Mouse (Mus musculus) ES-E14 (cell line): ENCODE measurements around the gene Unc5cl. TPM values are rescaled to one million over a fixed set of nuclear protein-coding genes. Genes with fewer than 3 reads are reported as not detected.

Experiments
- DNase-seq: peaks from one replicate; pipeline ENCODE4 v3.0.0-alpha.2; 2013; ENCODE audit warnings: low read depth, low spot score
- H3K27ac ChIP-seq: 2 replicates; pipeline ENCODE4 v1.5.1; 2012; ENCODE audit warnings: low read depth, mild to moderate bottlenecking, low read length, moderate library complexity, mixed read lengths; ENCODE audit not compliant: poor library complexity, insufficient read depth, severe bottlenecking
- H3K36me3 ChIP-seq: 2 replicates; pipeline ENCODE4 v1.6.1; 2012; ENCODE audit warnings: mild to moderate bottlenecking, low read length, moderate library complexity, mixed read lengths; ENCODE audit not compliant: control insufficient read depth, poor library complexity, insufficient read depth, severe bottlenecking
- H3K4me1 ChIP-seq, 2 experiments: fragments of 150-350 bp in 1 of 2; sonication (generic) in 1 of 2; 2 replicates each; pipeline ENCODE4 v1.6.1; 2012; ENCODE audit warnings: low read length in 2 of 2, mild to moderate bottlenecking in 1 of 2, mixed read lengths in 1 of 2; ENCODE audit not compliant: control insufficient read depth in 2 of 2, insufficient read depth in 2 of 2, poor library complexity in 1 of 2
- H3K4me3 ChIP-seq, 2 experiments: fragments of 150-350 bp in 1 of 2; sonication (generic) in 1 of 2; 2 replicates each; pipeline ENCODE4 v1.5.1; 2012; ENCODE audit warnings: low read length in 2 of 2, low read depth in 1 of 2, mild to moderate bottlenecking in 1 of 2, mixed read lengths in 1 of 2; ENCODE audit not compliant: insufficient read depth in 1 of 2, poor library complexity in 1 of 2, severe bottlenecking in 1 of 2
- H3K9ac ChIP-seq: 2 replicates; pipeline ENCODE4 v1.6.1; 2012; ENCODE audit warnings: low read depth, mild to moderate bottlenecking, low read length, mixed read lengths; ENCODE audit not compliant: poor library complexity, insufficient read depth, severe bottlenecking
- H3K9me3 ChIP-seq: fragments of 150-350 bp; sonication (generic); 2 replicates; pipeline ENCODE4 v1.6.1; 2012; ENCODE audit warnings: low read depth, mild to moderate bottlenecking, low read length; ENCODE audit not compliant: control insufficient read depth, insufficient read depth
- CHD2 ChIP-seq: IDR thresholded peaks from 2 replicates; pipeline ENCODE4 v1.6.1; 2014; ENCODE audit warnings: mild to moderate bottlenecking, low read depth, low read length, inconsistent platforms
- HCFC1 ChIP-seq: IDR thresholded peaks from 2 replicates; pipeline ENCODE4 v1.6.1; 2012; ENCODE audit warnings: low read length, inconsistent platforms, borderline replicate concordance; ENCODE audit not compliant: insufficient read depth
- MAFK ChIP-seq: IDR thresholded peaks from 2 replicates; pipeline ENCODE4 v1.6.1; 2014; ENCODE audit warnings: mild to moderate bottlenecking, low read depth, low read length, inconsistent platforms; ENCODE audit not compliant: insufficient read depth
- ZC3H11A ChIP-seq: IDR thresholded peaks from 2 replicates; pipeline ENCODE4 v1.6.1; 2012; ENCODE audit warnings: low read depth, mild to moderate bottlenecking, inconsistent platforms, low read length, borderline replicate concordance
- ZNF384 ChIP-seq: IDR thresholded peaks from 2 replicates; pipeline ENCODE4 v1.6.1; 2012; ENCODE audit warnings: low read depth, low read length, inconsistent platforms
- in situ Hi-C, 2 experiments: fragments of 600-800 bp; cut with MboI; formaldehyde crosslinking; loops; one replicate each; pipeline ENCODE4 v1.15.1; 2025; ENCODE audit warnings: low sequenced_read_pairs in 2 of 2, inconsistent platforms in 1 of 2; ENCODE audit not compliant: unreplicated experiment in 2 of 2
- total RNA-seq: library from RNA; depleted of rRNA; stranded (reverse); fragments of 300-350 nt; gene quantifications from 2 replicates; pipeline ENCODE4 v1.2.3, GENCODE M21; 2012

The Unc5cl gene
- total RNA-seq, 1 experiment = 1.2 TPM

GRCm38 (mm10) chr17:48493986-48494385 lies 39.3 kb downstream of the Unc5cl start:
- in situ Hi-C loops = no loop called here
- no peak overlapping the region for H3K4me3 ChIP-seq
- H3K9ac ChIP-seq = no peak overlapping the region
- TF ChIP-seq ZNF384 (no peak), ZC3H11A (no peak), CHD2 (no peak), HCFC1 (no peak), MAFK (no peak)
- no peaks in the 10 kb centered on the region for H3K36me3 ChIP-seq
- H3K9me3 ChIP-seq = no peaks in the 10 kb centered on the region
- no peak for DNase-seq
- H3K4me1 ChIP-seq = peaks cover 0 to 13% of the 10 kb centered on the region in 2 experiments; a peak in 2 of 4 replicates
- no peak overlapping the region; the same call in 1 of the 2 replicates for H3K27ac ChIP-seq

GRCm38 (mm10) chr17:48497986-48498385 lies 43.3 kb downstream of the Unc5cl start:
- peaks cover 0 to 13% of the 10 kb centered on the region in 2 experiments; a peak in 2 of 4 replicates for H3K4me1 ChIP-seq
- no peak overlapping the region for H3K4me3 ChIP-seq
- no peak overlapping the region for H3K9ac ChIP-seq
- no peaks in the 10 kb centered on the region for H3K9me3 ChIP-seq
- no peaks in the 10 kb centered on the region for H3K36me3 ChIP-seq
- H3K27ac ChIP-seq = no peak overlapping the region
- DNase-seq = no peak
- in situ Hi-C loops = no loop called here
- TF ChIP-seq CHD2 (no peak), MAFK (no peak), ZC3H11A (no peak), ZNF384 (no peak), HCFC1 (no peak)

DNA sequence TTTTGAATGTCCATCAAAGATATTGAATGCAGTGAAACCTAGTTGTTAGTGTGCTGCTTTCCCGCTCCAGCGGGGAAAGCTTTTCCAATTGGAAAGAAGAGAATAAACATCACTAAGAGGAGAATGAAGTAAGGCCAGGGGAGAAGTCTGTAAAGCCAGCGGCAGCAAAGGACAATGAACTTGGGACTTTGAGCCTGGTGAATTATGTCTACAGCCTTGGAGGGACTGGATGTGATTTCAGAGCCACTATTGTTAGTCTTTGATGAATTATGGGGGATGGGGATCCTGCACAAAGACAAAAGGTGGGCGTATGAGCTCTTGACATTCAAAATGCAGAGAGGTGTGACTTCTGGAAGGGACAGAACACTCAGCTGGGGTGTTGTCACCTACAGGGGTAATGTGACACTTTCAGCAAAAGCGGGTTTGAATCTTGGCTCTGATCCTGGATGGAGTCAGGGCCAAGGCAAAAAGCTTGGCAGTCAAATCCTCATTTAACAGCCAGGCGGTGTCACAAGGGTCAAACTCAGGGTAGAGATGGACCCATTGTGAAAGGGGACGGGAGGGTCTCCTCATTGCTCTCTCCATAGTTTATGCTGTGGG lies 46.2 kb downstream of the Unc5cl start:
- no peak overlapping the region for H3K9ac ChIP-seq
- H3K4me3 ChIP-seq = no peak overlapping the region
- no peaks in the 10 kb centered on the region for H3K9me3 ChIP-seq
- H3K4me1 ChIP-seq = peaks cover 0 to 18% of the 10 kb centered on the region in 2 experiments; a peak in 3 of 4 replicates
- no peaks in the 10 kb centered on the region for H3K36me3 ChIP-seq
- in situ Hi-C loops = no loop called here
- TF ChIP-seq ZC3H11A (no peak), HCFC1 (no peak), ZNF384 (no peak), MAFK (no peak), CHD2 (no peak)
- H3K27ac ChIP-seq = no peak overlapping the region
- DNase-seq = no peak

DNA sequence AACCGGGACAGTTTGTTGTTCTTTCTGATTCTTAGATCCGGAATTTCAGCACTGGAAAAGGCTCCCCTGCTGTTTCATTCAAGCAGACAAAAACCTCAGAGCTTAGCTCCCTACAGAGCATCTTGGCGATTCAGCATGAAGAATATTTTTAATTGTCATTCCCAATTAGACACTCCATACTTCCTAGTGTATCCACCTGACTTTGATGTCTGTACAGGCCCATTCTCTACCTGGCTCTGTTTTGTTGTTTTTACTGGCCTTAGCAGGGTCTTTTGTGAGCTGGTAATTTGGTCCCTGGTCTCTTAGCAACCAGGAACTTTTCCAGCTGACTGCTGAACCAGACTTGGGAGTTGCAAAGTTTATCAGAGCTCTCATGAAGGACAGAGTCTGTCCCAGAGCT lies 50.3 kb downstream of the Unc5cl start:
- H3K36me3 ChIP-seq = no peaks in the 10 kb centered on the region
- H3K27ac ChIP-seq = no peak overlapping the region
- H3K9me3 ChIP-seq = no peaks in the 10 kb centered on the region
- TF ChIP-seq ZC3H11A = no peak
- no peak for TF ChIP-seq CHD2
- TF ChIP-seq MAFK = no peak
- TF ChIP-seq HCFC1 = no peak
- TF ChIP-seq ZNF384 = no peak
- in situ Hi-C loops = no loop called here
- H3K9ac ChIP-seq = no peak overlapping the region
- no peak overlapping the region for H3K4me3 ChIP-seq
- DNase-seq = no peak
- H3K4me1 ChIP-seq = peaks cover 0 to 19% of the 10 kb centered on the region in 2 experiments; a peak in 3 of 4 replicates
